Mouse (Mus musculus): ENCODE measurements at regions not wholly inside any gene's neighbourhood (a gene's known extent, or its start where the extent isn't known, plus 50 kb on each side); places are given as distances from the start of the nearest gene placed in this dataset.

GRCm38 (mm10) chr9:113479897-113480296 lies 228.2 kb downstream of the Pdcd6ip start:
- Histone ChIP-seq H3K4me1 (no peaks in the 10 kb centered on the region), H3K27ac (no peak overlapping the region), H3K4me2 (no peak overlapping the region), H3K9me3 (no peaks in the 10 kb centered on the region), H3K27me3 (no peaks in the 10 kb centered on the region), H3K9ac (no peak overlapping the region), H3K4me3 (no peak overlapping the region), H3K36me3 (no peaks in the 10 kb centered on the region)
- ATAC-seq (ENCODE audit: borderline replicate concordance, extremely low read depth, low FRiP score, low TSS enrichment) = no peak
- 80% methylated on average over 3 of the region's 3 CpGs for WGBS

- H3K4me2 ChIP-seq = no peak overlapping the region
- no peaks in the 10 kb centered on the region for H3K27me3 ChIP-seq
- H3K4me1 ChIP-seq = no peaks in the 10 kb centered on the region
- H3K9ac ChIP-seq = no peak overlapping the region
- no peak overlapping the region for H3K27ac ChIP-seq
- WGBS = 90% methylated on average over 1 of the region's 1 CpGs
- no peak overlapping the region for H3K4me3 ChIP-seq
- H3K36me3 ChIP-seq = no peaks in the 10 kb centered on the region
- no peak for ATAC-seq (ENCODE audit: borderline replicate concordance, extremely low read depth, low FRiP score, low TSS enrichment)
- H3K9me3 ChIP-seq = no peaks in the 10 kb centered on the region
Observed at GRCm38 (mm10) chr9:113478761-113479265, 229.2 kb downstream of the Pdcd6ip start.

- whole genome bisulfite sequencing = 84% methylated on average over 6 of the region's 6 CpGs
- no peak for ATAC-seq (ENCODE audit: borderline replicate concordance, extremely low read depth, low FRiP score, low TSS enrichment)
- no peaks in the 10 kb centered on the region for H3K4me1 ChIP-seq
- no peak overlapping the region for H3K4me2 ChIP-seq
- H3K4me3 ChIP-seq = no peak overlapping the region
- no peaks in the 10 kb centered on the region for H3K36me3 ChIP-seq
- no peaks in the 10 kb centered on the region for H3K9me3 ChIP-seq
- H3K27me3 ChIP-seq = no peaks in the 10 kb centered on the region
- H3K9ac ChIP-seq = no peak overlapping the region
- no peak overlapping the region for H3K27ac ChIP-seq
Observed at GRCm38 (mm10) chr9:113471781-113472180, 236.3 kb downstream of the Pdcd6ip start.

GRCm38 (mm10) chr9:113462888-113463287 lies 245.2 kb downstream of the Pdcd6ip start:
- no peak overlapping the region for H3K27ac ChIP-seq
- H3K9ac ChIP-seq = no peak overlapping the region
- H3K4me3 ChIP-seq = no peak overlapping the region
- 51% methylated on average over 2 of the region's 2 CpGs for WGBS
- H3K9me3 ChIP-seq = no peaks in the 10 kb centered on the region
- no peaks in the 10 kb centered on the region for H3K4me1 ChIP-seq
- H3K27me3 ChIP-seq = no peaks in the 10 kb centered on the region
- no peaks in the 10 kb centered on the region for H3K36me3 ChIP-seq
- no peak for ATAC-seq (ENCODE audit: borderline replicate concordance, extremely low read depth, low FRiP score, low TSS enrichment)
- H3K4me2 ChIP-seq = no peak overlapping the region

GRCm38 (mm10) chr9:113462267-113462887 lies 245.7 kb downstream of the Pdcd6ip start:
- no peaks in the 10 kb centered on the region for H3K27me3 ChIP-seq
- H3K4me2 ChIP-seq = no peak overlapping the region
- no peak overlapping the region for H3K4me3 ChIP-seq
- H3K27ac ChIP-seq = no peak overlapping the region
- H3K9ac ChIP-seq = no peak overlapping the region
- no peaks in the 10 kb centered on the region for H3K9me3 ChIP-seq
- H3K36me3 ChIP-seq = no peaks in the 10 kb centered on the region
- no peak for ATAC-seq (ENCODE audit: borderline replicate concordance, extremely low read depth, low FRiP score, low TSS enrichment)
- 83% methylated on average over 1 of the region's 1 CpGs for WGBS
- H3K4me1 ChIP-seq = no peaks in the 10 kb centered on the region

GRCm38 (mm10) chr9:113459885-113460284 lies 248.2 kb downstream of the Pdcd6ip start:
- Histone ChIP-seq H3K9ac (no peak overlapping the region), H3K4me3 (no peak overlapping the region), H3K27me3 (no peaks in the 10 kb centered on the region), H3K9me3 (no peaks in the 10 kb centered on the region), H3K36me3 (no peaks in the 10 kb centered on the region), H3K4me2 (no peak overlapping the region), H3K27ac (no peak overlapping the region), H3K4me1 (no peaks in the 10 kb centered on the region)
- 67% methylated on average over 5 of the region's 5 CpGs for WGBS
- no peak for ATAC-seq (ENCODE audit: borderline replicate concordance, extremely low read depth, low FRiP score, low TSS enrichment)

GRCm38 (mm10) chr9:113459221-113459620 lies 248.8 kb downstream of the Pdcd6ip start:
- Histone ChIP-seq H3K4me3 (no peak overlapping the region), H3K27ac (no peak overlapping the region), H3K9me3 (no peaks in the 10 kb centered on the region), H3K27me3 (no peaks in the 10 kb centered on the region), H3K4me2 (no peak overlapping the region), H3K36me3 (no peaks in the 10 kb centered on the region), H3K9ac (no peak overlapping the region), H3K4me1 (no peaks in the 10 kb centered on the region)
- no peak for ATAC-seq (ENCODE audit: borderline replicate concordance, extremely low read depth, low FRiP score, low TSS enrichment)
- 40% methylated on average over 2 of the region's 2 CpGs for WGBS

- 43% methylated on average over 5 of the region's 5 CpGs for WGBS
- Histone ChIP-seq H3K9ac (no peak overlapping the region), H3K36me3 (no peaks in the 10 kb centered on the region), H3K4me3 (no peak overlapping the region), H3K4me2 (no peak overlapping the region), H3K4me1 (no peaks in the 10 kb centered on the region), H3K27me3 (no peaks in the 10 kb centered on the region), H3K9me3 (no peaks in the 10 kb centered on the region), H3K27ac (no peak overlapping the region)
- ATAC-seq (ENCODE audit: borderline replicate concordance, extremely low read depth, low FRiP score, low TSS enrichment) = no peak
Observed at GRCm38 (mm10) chr9:113458741-113459154, 249.3 kb downstream of the Pdcd6ip start.

GRCm38 (mm10) chr9:113457169-113457850 lies 250.7 kb downstream of the Pdcd6ip start:
- ATAC-seq (ENCODE audit: borderline replicate concordance, extremely low read depth, low FRiP score, low TSS enrichment) = no peak
- Histone ChIP-seq H3K27me3 (no peaks in the 10 kb centered on the region), H3K4me1 (no peaks in the 10 kb centered on the region), H3K9ac (no peak overlapping the region), H3K4me2 (no peak overlapping the region), H3K9me3 (no peaks in the 10 kb centered on the region), H3K36me3 (no peaks in the 10 kb centered on the region), H3K4me3 (no peak overlapping the region), H3K27ac (no peak overlapping the region)
- 83% methylated on average over 13 of the region's 13 CpGs for WGBS

- H3K4me1 ChIP-seq = no peaks in the 10 kb centered on the region
- H3K27me3 ChIP-seq = no peaks in the 10 kb centered on the region
- H3K9ac ChIP-seq = no peak overlapping the region
- no peak overlapping the region for H3K27ac ChIP-seq
- H3K4me2 ChIP-seq = no peak overlapping the region
- H3K36me3 ChIP-seq = no peaks in the 10 kb centered on the region
- H3K9me3 ChIP-seq = no peaks in the 10 kb centered on the region
- WGBS = 80% methylated on average over 5 of the region's 5 CpGs
- no peak overlapping the region for H3K4me3 ChIP-seq
- ATAC-seq (ENCODE audit: borderline replicate concordance, extremely low read depth, low FRiP score, low TSS enrichment) = no peak
Observed at GRCm38 (mm10) chr9:113455577-113455976, 252.5 kb downstream of the Pdcd6ip start.

GRCm38 (mm10) chr9:113453231-113453630 lies 254.8 kb downstream of the Pdcd6ip start:
- Histone ChIP-seq H3K4me1 (no peaks in the 10 kb centered on the region), H3K9ac (no peak overlapping the region), H3K9me3 (no peaks in the 10 kb centered on the region), H3K36me3 (no peaks in the 10 kb centered on the region), H3K27me3 (no peaks in the 10 kb centered on the region), H3K4me3 (no peak overlapping the region), H3K27ac (no peak overlapping the region), H3K4me2 (no peak overlapping the region)
- WGBS = 62% methylated on average over 3 of the region's 3 CpGs
- no peak for ATAC-seq (ENCODE audit: borderline replicate concordance, extremely low read depth, low FRiP score, low TSS enrichment)

GRCm38 (mm10) chr9:113441770-113442411 lies 266.2 kb downstream of the Pdcd6ip start:
- Histone ChIP-seq H3K9ac (no peak overlapping the region), H3K36me3 (no peaks in the 10 kb centered on the region), H3K4me2 (peak overlapping the region; percentile 51), H3K9me3 (no peaks in the 10 kb centered on the region), H3K27ac (no peak overlapping the region), H3K27me3 (no peaks in the 10 kb centered on the region), H3K4me3 (peak overlapping the region; percentile 34), H3K4me1 (no peaks in the 10 kb centered on the region)
- 3% methylated on average over 21 of the region's 21 CpGs for WGBS
- ATAC-seq (ENCODE audit: borderline replicate concordance, extremely low read depth, low FRiP score, low TSS enrichment) = peak; percentile 55; the same call in 1 of the 2 replicates

Data from lung, embryonic 15.5 days (tissue).